In genomic region chr16:17833681-17834399, GRCm38 (mm10) we compare ENCODE assay signal across 9 mouse cellular contexts. TPM values are rescaled to one million over a fixed set of nuclear protein-coding genes. Genes with fewer than 3 reads are reported as not detected.
DNase-seq lines count a peak whose midpoint lies in the region; ATAC-seq lines count a peak whose summit lies in the region.
"Had no signal": no experiment of that assay in that cellular context is flagged by ENCODE, and none has a peak within 500 bp of the region (broad histone marks: within the 10 kb centered on the region; RNA-seq: fewer than 3 reads in every experiment).

No protein-coding gene starts in this region.

- no peaks in the 10 kb centered on the region for H3K9me3 ChIP-seq in lung, embryonic 16.5 days (ENCODE audit: control insufficient read depth, low read length)
- H3K9me3 ChIP-seq in limb, embryonic 12.5 days: no peaks in the 10 kb centered on the region

- peak overlapping the region; percentile 98 for H3K4me2 ChIP-seq in lung, embryonic 16.5 days (ENCODE audit: low read depth, low read length)
- peak overlapping the region; percentile 98 for H3K4me2 ChIP-seq in limb, embryonic 12.5 days

- peaks cover 60% of the 10 kb centered on the region for H3K27me3 ChIP-seq in lung, embryonic 16.5 days (ENCODE audit: control insufficient read depth, insufficient read depth, low read depth, low read length)
- peaks cover 81% of the 10 kb centered on the region for H3K27me3 ChIP-seq in limb, embryonic 12.5 days

- H3K36me3 ChIP-seq in lung, embryonic 16.5 days (ENCODE audit: control insufficient read depth, insufficient read depth, low read length): no peaks in the 10 kb centered on the region
- 0 out of 2 replicates have a peak, but pooled peaks cover 5% of the 10 kb centered on the region for H3K36me3 ChIP-seq in limb, embryonic 12.5 days

- no peak overlapping the region for H3K27ac ChIP-seq in lung, embryonic 16.5 days (ENCODE audit: low read length)
- 0 out of 2 replicates have a peak overlapping the region, but pooled peaks have one; percentile 41 for H3K27ac ChIP-seq in limb, embryonic 12.5 days

- H3K4me3 ChIP-seq in lung, embryonic 16.5 days (ENCODE audit: low read length): peak overlapping the region; percentile 61
- peak overlapping the region; percentile 67 for H3K4me3 ChIP-seq in limb, embryonic 12.5 days (replicated peaks)

- peak; percentile 29; the same call in 1 of the 2 replicates for ATAC-seq in lung, embryonic 16.5 days (ENCODE audit: low read depth)
- ATAC-seq in limb, embryonic 12.5 days (ENCODE audit: insufficient number of reproducible peaks, insufficient read depth, low FRiP score, low TSS enrichment, low read depth): no peak
- ATAC-seq in monocyte, adult 5-6 weeks (replicated peaks; ENCODE audit: insufficient number of reproducible peaks, low FRiP score, low TSS enrichment, poor library complexity, severe bottlenecking): no peak

- under 1% methylated on average over 56 of the region's 103 CpGs for WGBS in lung, embryonic 16.5 days
- under 1% methylated on average over 88 of the region's 103 CpGs for WGBS in limb, embryonic 12.5 days

- DNase-seq in lung, postnatal 36 days: no peak
- peak; percentile 67 for DNase-seq in cerebellum, adult 9-10 months
- peak; percentile 39 for DNase-seq in forelimb bud, embryonic 11.5 days (ENCODE audit: low read depth, low spot score)
- DNase-seq in retina, postnatal 1 day: peak; percentile 55
- DNase-seq in thymus, postnatal 10 days (ENCODE audit: low spot score in 2 of 2): no peak

- H3K9ac ChIP-seq in lung, embryonic 16.5 days (ENCODE audit: low read length): peak overlapping the region; percentile 64
- peak overlapping the region; percentile 79 for H3K9ac ChIP-seq in limb, embryonic 12.5 days (replicated peaks)

- H3K4me1 ChIP-seq in lung, embryonic 16.5 days (replicated peaks; ENCODE audit: control insufficient read depth, insufficient read depth, low read length): peaks cover 5% of the 10 kb centered on the region
- H3K4me1 ChIP-seq in limb, embryonic 12.5 days (replicated peaks): peaks cover 36% of the 10 kb centered on the region

RNA-seq across cellular contexts. Expression of gene B830017H08Rik, which starts 0.9 kb away (rescaled TPM):
- not detected in 2 replicates for polyA plus RNA-seq in lung, embryonic 16.5 days (2015; fragmentation: Nextera tagmentation; extraction: Ambion mirVana)
- 0.27 and 0.56 TPM in 2 replicates for polyA plus RNA-seq in limb, embryonic 12.5 days (2016; fragmentation: Nextera tagmentation; extraction: Ambion mirVana)
- not detected in 3 replicates for total RNA-seq in monocyte, adult 5-6 weeks (2017)
- total RNA-seq: common myeloid progenitor, adult 5-6 weeks had no signal

RNA-seq across cellular contexts. Expression of gene Car15, which starts 4.3 kb away (rescaled TPM):
- polyA plus RNA-seq in lung, embryonic 16.5 days (2015; fragmentation: Nextera tagmentation; extraction: Ambion mirVana): 4.1 and 4.5 TPM in 2 replicates
- polyA plus RNA-seq in limb, embryonic 12.5 days (2016; fragmentation: Nextera tagmentation; extraction: Ambion mirVana): 2.9 and 3.6 TPM in 2 replicates
- total RNA-seq in monocyte, adult 5-6 weeks (2017): 0.43 to 7.7 TPM (median 6.5 TPM) in 3 replicates

RNA-seq across cellular contexts. Expression of gene Scarf2, which starts 36.8 kb away (rescaled TPM):
- 12.4 and 13.9 TPM in 2 replicates for polyA plus RNA-seq in lung, embryonic 16.5 days (2015; fragmentation: Nextera tagmentation; extraction: Ambion mirVana)
- polyA plus RNA-seq in limb, embryonic 12.5 days (2016; fragmentation: Nextera tagmentation; extraction: Ambion mirVana): 41.0 and 46.3 TPM in 2 replicates
- 0.19 to 0.21 TPM in 2 of 3 replicates, not detected in the other for total RNA-seq in monocyte, adult 5-6 weeks (2017)
- total RNA-seq: common myeloid progenitor, adult 5-6 weeks had no signal

RNA-seq across cellular contexts. Expression of gene Gm20518, which starts 57.6 kb away (rescaled TPM):
- polyA plus RNA-seq in lung, embryonic 16.5 days (2015; fragmentation: Nextera tagmentation; extraction: Ambion mirVana): 0.29 and 0.33 TPM in 2 replicates
- 0.31 and 0.36 TPM in 2 replicates for polyA plus RNA-seq in limb, embryonic 12.5 days (2016; fragmentation: Nextera tagmentation; extraction: Ambion mirVana)
- 2.1 to 2.9 TPM (median 2.5 TPM) in 3 replicates for total RNA-seq in monocyte, adult 5-6 weeks (2017)

Comparison
In these comparisons a context has a peak if more than half of its experiments do, and no peak if none do; other contexts are left out.
1. DNase-seq: peak in cerebellum, adult 9-10 months (single experiment), forelimb bud, embryonic 11.5 days (single experiment) and retina, postnatal 1 day (single experiment); none in lung, postnatal 36 days (single experiment) and thymus, postnatal 10 days (0 of 2).